Mouse (Mus musculus): ENCODE results near the gene St6gal1. TPM values are rescaled to one million over a fixed set of nuclear protein-coding genes. Genes with fewer than 3 reads are reported as not detected.

The St6gal1 gene
- total RNA-seq, 2 experiments from 2014 or later, result 13.9 to 16.4 TPM

DNA sequence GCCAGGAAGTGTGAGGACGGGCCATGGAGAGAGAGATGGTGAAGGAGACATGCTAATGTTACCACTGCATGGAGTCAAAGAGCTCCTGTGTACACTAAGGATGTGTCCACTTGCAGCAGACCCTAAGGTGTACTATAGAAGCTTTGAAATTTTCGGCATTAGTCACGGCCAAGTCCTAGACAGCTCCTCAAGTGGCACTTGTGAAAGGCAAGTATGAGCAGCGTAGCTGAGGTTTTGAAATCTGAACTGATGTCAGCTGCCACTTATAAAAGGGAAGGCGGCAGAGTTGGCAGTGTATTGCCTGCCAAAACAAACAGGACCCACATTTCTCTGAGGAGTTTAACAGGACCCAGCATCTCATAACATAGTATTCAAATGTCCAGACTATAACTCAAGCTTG is 71.2 kb downstream of the St6gal1 start:
- no peak for DNase-seq (ENCODE audit: low spot score in 2 of 2)

DNA sequence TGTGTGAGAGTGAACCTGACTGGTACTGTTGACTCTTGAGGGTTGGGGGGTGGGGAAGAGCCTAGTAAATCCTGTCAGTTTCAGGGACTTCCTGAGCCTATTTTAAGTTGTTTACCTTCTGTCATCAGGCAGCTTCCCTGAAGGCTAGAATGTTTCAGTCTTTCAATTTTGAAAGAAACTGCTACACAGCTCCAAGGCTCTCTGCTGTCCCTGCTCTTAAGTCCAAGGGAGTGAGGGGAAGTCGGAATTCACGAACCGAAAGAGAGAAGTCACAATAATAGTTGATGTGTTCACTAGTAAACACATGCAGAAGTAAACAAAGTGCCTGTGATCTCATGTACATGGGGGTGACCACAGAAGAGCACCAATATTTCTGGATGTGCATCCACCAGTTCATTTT is 72.2 kb downstream of the St6gal1 start:
- DNase-seq (ENCODE audit: low spot score in 2 of 2), result no peak

DNA sequence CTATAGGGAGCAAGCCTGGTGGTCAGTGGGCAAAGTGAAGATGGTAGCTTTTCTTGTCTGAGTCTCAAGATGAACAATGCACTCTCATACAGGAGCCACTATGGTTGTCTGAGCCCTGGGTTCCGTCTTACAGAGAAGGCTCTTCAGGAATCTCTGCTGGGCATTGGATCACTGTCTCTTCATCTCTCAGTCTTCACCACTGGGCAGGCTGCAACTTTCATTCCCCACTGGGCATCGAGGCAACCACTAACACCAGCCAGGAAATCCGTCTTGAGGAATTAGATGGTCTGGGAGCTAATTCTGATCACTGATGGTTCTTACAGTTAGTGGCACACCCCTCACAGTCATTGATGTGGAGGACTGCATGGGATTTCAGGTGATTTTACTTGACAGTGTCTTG is 73.9 kb downstream of the St6gal1 start:
- no peak for DNase-seq (ENCODE audit: low spot score in 2 of 2)

DNA sequence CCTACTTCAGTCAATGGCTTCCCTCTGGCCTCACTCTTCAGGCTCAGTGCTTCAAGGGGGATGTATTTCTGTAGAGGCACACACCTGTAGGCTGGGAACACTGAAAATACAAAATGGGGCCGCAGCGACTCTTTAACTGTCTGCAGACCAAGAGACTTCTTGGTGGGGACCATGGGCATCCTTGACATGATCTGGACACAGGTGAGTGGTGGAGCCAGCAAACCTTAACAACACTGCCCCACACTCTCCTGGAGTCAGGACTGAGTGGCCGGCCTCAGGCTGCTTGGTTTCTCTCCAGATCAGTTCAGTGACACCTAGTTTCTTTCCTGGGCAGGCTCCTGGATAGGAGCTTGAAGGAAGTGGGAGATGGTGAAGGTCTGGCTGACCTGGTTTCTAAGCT is 74.4 kb downstream of the St6gal1 start:
- no peak for DNase-seq (ENCODE audit: low spot score in 2 of 2)

DNA sequence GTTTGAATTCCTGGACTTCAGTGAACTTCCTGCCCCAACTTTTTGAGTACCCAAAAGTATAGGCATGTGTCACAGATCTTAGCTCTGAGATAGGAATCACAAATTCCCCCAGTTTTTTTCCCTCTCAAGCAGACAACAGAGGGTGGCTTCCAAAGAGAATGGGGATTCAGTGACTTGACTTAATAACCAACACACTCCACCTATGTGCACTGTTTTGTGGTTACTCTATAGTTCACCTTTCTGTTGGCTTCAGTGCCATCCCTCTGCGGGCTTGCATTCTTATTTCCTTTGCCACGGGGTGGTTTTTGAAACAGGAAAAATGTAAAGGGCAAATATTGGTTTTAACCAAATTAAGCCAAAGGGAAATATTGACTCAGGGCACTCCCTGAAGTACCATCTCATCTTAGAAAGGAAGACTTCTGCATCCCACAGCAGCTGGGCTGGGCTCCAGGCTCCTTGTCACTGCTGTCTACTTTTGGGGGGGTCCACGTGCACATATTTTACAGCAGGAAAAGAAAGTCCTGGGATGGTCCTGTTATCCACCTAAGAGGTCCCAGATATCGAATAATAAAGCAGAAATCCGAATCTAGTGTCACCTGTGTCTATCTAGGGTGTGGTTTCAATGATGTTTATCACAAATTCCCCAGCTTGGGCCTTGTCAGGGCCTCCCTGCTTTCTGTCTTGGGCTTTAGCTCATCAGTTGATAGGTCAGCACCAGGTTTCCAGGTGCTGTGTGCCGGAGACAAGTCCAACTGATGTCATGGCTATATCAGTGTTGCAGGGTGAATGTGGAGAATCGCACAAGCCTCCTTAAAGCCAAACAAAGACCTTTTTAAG is 75.6 kb downstream of the St6gal1 start:
- no peak for DNase-seq (ENCODE audit: low spot score in 2 of 2)

DNA sequence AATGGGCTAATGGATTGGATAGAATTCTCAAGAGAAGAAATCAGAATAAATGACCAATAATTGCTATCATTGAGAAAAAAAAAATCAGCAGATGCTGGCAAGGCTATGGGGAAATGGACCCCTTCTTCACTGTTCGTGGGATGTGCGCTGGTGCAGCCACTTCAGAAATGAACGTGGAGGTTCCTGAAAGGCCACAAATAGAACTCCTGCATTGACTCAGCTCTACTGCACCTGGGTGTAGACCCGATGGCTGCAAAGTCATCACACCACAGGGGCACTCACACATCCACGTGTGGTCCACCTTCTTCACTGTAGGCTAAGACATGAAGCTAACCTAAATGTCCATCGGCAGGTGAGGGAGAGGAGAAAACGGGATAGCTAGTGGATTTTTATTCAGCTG is 77.2 kb downstream of the St6gal1 start:
- DNase-seq (ENCODE audit: low spot score in 2 of 2), result no peak

DNA sequence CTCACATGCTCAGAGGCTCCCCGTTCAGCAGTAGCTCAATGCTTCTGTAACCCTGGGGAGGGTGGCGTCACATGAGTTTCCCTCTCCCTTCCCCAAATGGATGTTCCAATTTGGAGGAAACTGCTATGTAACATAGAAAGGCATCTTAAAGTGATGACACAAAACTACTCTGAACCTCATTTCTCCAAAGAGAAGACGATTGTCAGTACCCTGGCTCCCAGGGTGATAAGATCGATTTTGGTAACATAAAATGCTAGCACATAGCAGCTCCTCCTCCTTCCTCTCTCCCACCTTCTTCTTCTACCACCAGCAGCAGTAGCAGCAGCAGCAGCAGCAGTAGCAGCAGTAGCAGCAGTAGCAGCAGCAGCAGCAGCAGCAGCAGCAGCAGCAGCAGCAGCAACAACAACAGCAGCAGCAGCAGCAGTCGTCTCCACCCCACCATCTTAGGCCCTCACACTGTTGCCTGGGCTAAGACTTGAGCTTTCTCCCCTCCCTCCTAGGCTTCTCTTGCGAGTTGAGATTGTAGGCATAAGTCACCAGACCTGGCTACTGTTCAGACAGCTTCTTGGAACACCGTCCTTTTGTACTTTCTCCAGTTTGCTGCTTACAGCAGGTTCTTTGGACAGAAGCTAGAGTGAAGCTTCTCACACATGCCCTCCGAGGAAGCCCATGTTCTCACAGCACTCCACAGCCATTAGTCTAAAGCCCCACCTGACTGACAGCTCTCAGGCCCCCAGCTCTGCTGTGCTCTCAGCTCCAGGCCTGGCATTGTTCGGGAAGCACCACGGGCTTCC is 81.5 kb downstream of the St6gal1 start:
- DNase-seq (ENCODE audit: low spot score in 2 of 2), result no peak

DNA sequence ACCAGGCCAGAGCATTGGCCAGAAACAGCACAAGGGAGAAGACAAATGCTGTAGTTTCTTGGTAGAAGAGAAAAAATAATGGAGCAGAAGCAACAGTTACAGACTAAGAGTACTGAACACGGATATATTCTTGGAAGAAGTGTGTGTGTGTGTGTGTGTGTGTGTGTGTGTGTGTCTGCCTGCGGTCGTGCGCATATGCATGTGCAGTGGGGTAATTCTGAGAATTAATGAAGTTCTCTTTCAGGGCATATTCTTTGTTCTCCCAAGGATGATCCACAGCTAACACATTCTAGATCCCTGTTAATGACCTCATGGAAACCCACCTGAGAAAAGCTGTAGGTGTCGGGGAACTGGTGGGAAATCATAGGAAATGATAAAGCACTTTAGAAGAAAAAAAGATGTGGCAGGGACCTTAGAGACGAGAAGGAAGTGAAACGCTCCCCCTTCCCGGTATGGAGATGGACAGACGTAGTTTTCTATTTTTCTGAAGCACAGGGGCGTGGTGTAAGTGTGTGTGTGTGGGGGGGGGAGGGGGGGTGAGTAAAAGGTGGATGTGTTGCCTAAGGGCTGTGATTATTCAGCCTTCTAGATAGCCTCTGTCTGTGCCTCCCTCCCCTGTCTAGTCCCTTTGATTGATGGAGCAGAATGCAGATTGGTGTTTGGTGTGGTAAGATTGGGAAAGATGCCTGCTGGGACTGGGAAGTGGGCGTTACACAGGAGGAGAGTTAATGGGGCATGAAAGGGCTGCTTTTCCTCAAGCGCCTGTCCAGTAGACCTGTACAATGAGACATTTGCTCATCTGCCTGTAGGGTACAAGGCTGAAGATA is 82.8 kb downstream of the St6gal1 start:
- DNase-seq (ENCODE audit: low spot score in 2 of 2), result no peak

DNA sequence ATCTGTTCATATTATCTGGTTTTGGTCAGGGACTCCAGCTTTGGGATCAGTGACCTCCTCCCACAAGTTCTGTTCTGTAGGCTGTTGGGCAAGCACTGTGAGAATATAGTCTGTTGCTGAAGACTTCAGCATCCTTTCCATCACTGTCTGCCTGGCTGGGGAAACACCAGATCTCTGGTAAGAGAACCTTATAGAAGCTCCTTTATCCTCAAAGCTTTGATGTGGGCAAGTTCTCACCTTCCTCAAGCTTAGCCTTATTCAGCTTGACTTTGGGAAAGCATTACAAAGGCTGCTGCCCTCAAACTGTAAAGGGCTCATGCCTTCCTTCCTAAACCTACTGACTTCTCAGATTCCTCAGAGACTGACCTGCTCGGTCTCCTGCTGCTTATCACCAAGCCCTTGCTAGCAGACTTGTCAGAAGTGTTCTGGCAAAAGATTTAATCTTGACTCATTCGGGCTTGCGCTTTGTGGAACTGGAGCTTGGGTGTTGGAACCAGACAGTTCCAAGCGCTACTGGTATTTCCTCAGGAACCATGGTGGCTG is 83.5 kb downstream of the St6gal1 start:
- DNase-seq (ENCODE audit: low spot score in 2 of 2), result no peak

DNA sequence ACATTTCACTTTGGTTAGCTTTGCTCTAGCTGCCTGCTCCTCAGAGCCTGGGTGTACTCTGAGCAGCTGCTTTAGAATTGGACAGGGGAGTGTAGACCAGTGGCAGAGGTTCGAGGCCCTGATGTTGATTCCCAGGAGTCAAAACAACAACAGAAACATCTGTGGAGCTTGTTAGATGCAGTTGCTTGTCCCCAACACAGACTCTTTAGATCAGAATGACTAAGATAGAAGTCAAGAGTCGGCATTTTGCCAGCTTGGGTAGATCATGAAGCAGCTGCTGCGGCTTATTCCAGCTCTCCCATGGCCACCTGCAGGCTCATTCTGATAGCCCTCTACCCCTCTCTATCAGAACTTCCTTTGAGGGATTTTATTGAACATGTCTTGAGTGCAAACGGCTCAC is 84.5 kb downstream of the St6gal1 start:
- no peak for DNase-seq (ENCODE audit: low spot score in 2 of 2)

DNA sequence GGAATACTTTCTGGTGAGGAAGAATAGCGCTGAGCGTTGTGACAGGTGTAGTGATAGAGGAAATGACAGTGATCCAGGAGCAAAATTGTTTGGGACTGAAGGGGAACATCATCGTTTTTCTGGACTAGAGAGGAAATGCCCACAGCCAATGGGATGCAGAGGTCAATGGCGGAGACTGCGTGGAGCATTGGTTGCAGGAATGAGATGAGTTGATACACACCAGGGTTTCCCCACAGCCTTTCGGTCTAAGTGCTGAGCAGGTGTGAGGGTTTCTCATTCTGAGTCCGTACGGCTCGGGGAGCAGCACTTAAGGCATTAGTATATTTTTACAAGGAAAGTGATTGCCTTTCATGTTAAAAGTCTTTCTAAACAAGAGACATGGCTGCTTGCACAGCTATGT is 88.1 kb downstream of the St6gal1 start:
- no peak for DNase-seq (ENCODE audit: low spot score in 2 of 2)

DNA sequence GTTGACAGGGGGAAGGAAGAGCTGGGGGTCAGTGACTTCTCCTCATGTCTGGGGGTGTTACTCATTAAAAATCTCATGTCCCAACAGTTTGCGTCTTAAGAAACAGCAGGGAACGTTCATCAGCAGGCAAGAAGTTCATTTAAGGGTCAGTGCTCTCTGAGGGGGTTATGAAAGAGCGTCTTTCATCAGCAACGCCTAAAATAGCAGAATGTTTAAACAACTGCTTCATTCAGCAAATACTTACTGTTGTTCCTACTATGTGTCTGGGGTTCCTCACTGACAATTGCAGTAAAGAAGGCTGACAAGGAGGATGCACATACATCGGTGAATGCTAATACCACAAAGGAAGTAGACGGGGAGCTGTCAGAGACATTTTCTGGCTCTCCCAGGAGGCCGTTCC is 90.2 kb downstream of the St6gal1 start:
- DNase-seq (ENCODE audit: low spot score in 2 of 2), result no peak

DNA sequence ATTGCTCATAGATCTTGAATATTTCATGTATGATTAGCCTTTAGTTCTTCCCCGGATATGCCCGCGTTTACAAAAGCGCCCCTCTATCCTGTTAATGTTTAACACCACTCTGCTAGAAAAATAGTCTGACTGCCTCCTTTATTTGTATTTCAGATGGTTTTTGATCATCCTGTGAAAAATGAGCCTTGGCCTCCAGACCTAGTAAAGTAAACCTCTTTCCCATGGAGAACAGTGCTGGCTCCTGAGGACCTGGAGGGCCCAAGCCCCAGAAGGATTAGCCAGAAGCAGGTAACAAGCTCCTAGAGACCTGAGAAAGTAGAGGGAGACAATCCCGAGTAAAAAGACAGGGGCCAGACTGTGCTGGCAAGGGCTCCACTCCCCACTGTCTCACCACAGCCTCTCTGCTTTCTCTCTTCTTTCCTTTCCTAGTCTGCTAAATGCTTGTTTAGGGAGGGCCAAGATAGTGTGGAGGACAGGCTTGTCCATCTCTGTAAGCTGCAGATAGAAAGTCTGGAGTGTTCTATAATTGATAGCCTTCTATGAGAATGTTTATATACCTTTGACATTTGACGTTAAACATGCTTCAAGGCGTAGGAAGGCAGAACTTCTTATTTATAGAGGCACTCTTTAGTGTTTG is 93.0 kb downstream of the St6gal1 start:
- no peak for DNase-seq (ENCODE audit: low spot score in 2 of 2)

DNA sequence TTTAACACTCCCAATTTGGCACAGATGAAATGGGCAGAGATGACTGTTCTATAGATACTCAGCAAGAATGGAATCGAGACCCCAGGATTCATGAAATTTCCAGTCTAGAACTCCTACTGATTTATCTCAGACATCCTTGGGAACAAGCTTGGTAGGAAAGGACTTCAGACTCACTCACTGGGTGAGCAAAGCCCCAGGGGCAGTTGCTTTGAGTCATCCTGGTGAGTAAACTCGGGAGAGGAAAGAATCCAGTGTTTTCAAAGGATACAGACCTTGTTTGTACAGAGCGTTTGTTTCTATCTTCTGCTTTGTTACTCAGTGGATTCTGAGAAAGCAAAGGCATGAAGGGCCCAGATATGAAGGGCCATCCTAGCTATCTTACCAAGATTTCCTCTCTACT is 95.5 kb downstream of the St6gal1 start:
- DNase-seq (ENCODE audit: low spot score in 2 of 2), result no peak

DNA sequence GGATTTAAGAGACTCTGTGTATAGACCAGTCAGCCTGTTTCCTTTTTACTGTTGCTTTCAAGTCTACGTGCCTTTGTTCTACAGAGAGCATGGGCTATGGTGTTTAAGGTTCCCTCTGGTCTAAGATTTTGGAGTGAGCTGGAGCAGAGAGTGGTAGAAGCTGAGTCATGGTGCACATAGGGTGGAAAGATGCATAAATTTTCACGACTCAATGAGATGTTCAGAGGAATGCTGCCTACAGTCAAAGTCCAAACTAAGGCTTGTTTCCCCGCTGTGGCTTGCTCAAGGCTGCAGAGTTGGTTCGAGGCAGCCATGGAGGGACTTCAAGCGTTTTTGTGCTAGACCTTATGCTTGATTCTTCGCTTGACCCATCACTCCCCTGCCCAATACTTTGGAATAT is 96.0 kb downstream of the St6gal1 start:
- DNase-seq (ENCODE audit: low spot score in 2 of 2), result no peak

DNA sequence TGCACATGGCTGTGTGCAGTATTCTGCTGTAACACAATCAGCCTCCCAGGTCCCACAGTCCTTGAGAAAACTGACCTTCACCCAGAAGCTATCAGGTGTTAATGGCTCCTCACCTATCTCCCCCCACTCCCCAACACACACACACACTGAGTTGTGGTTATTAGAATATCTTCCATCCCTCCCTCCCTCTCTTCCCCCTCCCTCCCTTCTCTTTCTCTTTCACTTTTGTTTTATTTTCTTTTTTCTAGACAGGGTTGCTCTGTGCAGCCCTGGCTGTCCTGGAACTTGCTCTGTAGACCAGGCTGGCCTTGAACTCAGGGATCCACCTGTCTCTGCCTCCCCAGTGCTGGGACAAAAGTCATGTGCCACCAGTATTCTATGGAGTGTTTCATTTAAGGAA is 97.9 kb downstream of the St6gal1 start:
- DNase-seq (ENCODE audit: low spot score in 2 of 2), result no peak

DNA sequence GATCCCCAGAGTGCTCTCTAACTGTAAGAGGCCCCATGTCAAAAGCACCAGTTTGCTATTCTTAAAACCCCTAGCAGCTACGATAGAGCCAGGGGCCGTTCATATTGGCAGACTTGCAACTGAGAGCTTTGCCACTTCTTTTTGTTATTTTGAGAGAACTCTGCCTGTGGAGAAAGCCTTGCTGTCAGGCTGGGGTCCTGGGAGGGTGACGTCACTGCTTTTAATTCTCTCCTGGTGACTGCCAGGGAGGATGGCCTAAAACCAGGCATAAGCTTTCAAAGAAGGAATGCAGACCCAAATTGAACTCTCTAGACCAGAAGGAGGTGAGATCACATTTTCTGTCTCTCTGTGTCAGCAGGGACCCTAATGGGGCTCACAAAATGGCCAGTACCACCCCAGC is 99.4 kb downstream of the St6gal1 start:
- DNase-seq (ENCODE audit: low spot score in 2 of 2), result no peak

DNA sequence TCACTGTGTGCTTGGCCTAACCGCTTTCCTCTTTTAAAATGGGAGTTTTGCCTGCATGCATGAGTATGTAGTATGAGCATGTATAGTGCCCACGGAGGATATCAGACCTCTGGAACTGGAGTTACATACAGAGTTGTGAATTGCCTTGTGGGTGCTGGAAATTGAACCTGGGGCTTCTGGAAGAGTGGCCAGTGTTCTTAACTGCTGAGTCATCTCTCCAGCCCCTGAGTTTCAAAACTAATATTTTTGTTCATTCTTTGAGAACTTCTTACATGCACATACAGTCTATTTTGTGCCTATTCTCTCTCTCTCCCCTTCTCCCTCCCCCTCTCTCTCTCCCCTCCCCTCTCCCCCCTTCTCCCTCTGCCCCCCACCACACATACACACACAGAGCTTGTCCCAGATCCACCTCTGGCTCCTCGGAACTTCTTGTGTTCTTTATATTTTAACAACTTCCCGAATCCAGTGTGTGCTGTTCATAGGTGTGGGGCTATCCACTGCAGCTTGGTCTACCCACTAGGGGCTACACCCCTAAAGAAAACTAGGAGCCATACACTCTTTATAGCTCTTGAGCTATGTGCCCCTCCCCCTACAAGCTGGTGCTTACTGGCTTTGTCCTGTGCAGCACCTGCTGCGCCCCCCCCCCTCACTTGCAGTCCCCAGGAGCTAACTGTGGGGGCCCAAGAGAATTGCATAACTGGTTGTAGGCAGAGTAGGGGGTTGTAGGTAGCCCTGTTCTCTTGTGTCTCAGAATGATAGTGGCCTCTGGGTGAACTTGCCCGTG is 100.5 kb downstream of the St6gal1 start:
- DNase-seq (ENCODE audit: low spot score in 2 of 2), result no peak

DNA sequence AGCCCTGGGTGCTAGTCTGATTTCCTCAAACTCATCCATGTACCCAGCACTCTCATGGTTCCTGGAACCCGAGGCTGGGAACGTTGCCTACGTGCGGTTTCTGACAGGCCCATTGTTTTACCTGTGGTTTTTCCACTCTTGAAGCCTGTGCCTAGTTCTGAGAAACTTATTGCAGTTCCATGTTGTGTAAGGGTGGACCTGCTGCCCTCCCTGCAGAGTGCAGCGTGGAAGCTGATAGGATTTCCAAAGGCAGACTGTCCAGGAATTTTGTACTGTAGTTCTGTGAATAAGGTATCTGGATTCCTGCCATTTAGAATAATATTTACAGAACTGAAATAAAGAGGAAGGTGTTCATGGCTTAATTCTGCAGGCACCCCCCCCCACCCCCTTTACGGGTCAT is 102.1 kb downstream of the St6gal1 start:
- DNase-seq (ENCODE audit: low spot score in 2 of 2), result no peak

DNA sequence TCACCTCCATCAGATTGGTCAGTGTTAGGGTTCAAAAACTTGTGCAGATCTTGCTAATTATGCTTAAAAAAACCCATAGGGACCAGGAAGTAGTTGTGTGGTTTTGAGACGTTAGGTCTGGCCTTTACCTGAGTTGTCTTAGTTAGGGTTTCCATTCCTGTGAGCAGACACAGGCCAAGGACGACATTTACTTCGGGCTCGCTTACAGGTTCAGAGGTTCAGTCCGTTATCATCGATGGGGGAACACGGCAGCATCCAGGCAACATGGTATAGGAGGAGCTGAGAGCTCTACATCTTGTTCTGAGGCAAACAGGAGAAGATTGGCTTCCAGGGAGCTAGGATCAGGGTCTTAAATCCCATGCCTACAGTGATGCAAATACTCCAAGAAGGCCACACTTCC is 102.7 kb downstream of the St6gal1 start:
- DNase-seq (ENCODE audit: low spot score in 2 of 2), result no peak
